Mouse (Mus musculus) erythroblast, embryonic 14.5 days (primary cell): ENCODE data around the gene Abhd10.

Experiments used
- GATA1 ChIP-seq: IDR thresholded peaks from 2 replicates; pipeline ENCODE4 v1.6.1; 2012; ENCODE audit warnings: low read length, inconsistent platforms, mixed read lengths
- TAL1 ChIP-seq: IDR thresholded peaks from 3 replicates; pipeline ENCODE4 v1.6.1; 2012; ENCODE audit warnings: low read length, inconsistent platforms, mixed read lengths

- TF ChIP-seq TAL1 (no peak), GATA1 (no peak)
These were observed 25.3 kb upstream of the Abhd10 start for GRCm38 (mm10) chr16:45767853-45768640.
